Mouse (Mus musculus): ENCODE measurements around the gene Zfp146. TPM values are rescaled to one million over a fixed set of nuclear protein-coding genes. Genes with fewer than 3 reads are reported as not detected.
A peak's percentile ranks its signal among the peaks of the same experiment; 100 is the strongest.
"Not testable (repeated sequence)": the region's sequence is repeated elsewhere in the genome, so short reads cannot be mapped to it uniquely, and the experiment has no call there.

The Zfp146 gene
- 19.9 and 22.9 TPM in 2 replicates for polyA plus RNA-seq (2012; ENCODE audit: insufficient read depth, insufficient read length, missing spikeins)

DNA sequence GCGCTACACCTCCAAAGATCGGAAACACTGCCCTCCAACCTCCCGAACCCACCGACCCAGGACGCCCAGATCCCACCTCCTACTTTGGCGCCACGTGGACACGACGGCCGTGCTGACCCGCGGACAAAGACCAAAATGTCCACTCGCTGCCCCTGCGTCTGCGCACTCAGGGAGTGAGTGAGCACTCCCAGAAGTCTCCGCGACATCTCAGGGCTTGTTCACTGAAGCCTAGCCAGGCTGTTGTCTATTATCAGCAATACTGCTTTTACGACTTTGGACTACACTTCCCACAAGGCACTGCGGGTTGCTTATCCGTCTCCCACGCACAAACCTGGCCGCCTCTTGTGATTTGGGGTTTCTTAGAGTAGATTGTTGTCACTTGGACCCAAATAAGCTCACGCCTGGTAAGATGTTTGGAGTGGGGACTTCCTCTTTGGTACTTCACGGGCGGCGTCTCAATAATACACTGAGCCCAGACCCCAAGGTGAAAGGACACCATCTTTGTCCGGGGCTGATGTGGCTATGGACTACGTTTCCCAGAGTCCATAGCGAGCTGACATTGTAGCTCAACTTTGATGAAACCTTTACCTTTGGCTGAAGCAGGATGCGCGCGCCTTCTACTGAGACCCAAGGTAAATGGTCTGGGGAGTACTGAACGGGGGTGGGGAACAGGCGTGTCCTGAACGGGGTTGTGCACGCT lies at the start of gene Zfp146:
Gene Zfp146 (minus strand): TSS at position 168 of the 700 bp plus-strand sequence.
- peaks cover 5% of the 10 kb centered on the region; the same call in 1 of the 2 replicates for H3K4me1 ChIP-seq (ENCODE audit: control insufficient read depth, insufficient read depth, low read length)
- H3K27ac ChIP-seq (ENCODE audit: insufficient read depth, low read depth, low read length): peak within 1 kb of the TSS; percentile 65
- TF ChIP-seq POLR2A (IDR thresholded peaks at IDR 0.05; ENCODE audit: borderline replicate concordance, low read depth, low read length) (no peak), CTCF (IDR thresholded peaks at IDR 0.05; ENCODE audit: low read depth, low read length) (no peak)
- peak within 1 kb of the TSS; percentile 95 for H3K4me3 ChIP-seq (ENCODE audit: insufficient read depth, low read length)

- TF ChIP-seq CTCF (IDR thresholded peaks at IDR 0.05; ENCODE audit: low read depth, low read length) (no peak), POLR2A (IDR thresholded peaks at IDR 0.05; ENCODE audit: borderline replicate concordance, low read depth, low read length) (no peak)
- H3K27ac ChIP-seq (ENCODE audit: insufficient read depth, low read depth, low read length): no peak overlapping the region
- H3K4me1 ChIP-seq (ENCODE audit: control insufficient read depth, insufficient read depth, low read length): peaks cover 13% of the 10 kb centered on the region
- no peak overlapping the region for H3K4me3 ChIP-seq (ENCODE audit: insufficient read depth, low read length)
Observed at GRCm38 (mm10) chr7:30217277-30217676, 47.7 kb upstream of the Zfp146 start.

DNA sequence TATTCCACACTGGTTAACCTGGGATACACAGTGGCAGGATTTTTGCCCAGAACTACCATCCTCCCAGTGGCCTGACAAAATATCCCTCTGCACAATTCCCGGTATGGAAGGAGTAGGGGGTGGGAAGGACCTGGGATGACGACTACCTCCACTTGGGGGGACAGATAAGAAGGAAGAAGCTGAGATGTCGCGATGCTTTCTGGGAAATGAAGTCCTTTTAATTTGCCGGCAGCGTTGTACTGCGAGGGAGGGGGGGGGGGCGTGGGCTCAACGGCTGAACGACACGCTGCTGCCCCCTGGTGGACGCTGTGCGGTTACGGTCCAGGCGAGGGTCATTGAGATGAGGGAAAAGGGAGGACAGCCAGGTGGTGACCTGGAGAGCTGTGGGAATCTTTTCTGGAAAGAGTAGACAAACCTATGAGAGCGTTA lies 47.2 kb upstream of the Zfp146 start:
- no peak overlapping the region for H3K27ac ChIP-seq (ENCODE audit: insufficient read depth, low read depth, low read length)
- peak overlapping the region; percentile 14; the same call in 1 of the 2 replicates for H3K4me3 ChIP-seq (ENCODE audit: insufficient read depth, low read length)

DNA sequence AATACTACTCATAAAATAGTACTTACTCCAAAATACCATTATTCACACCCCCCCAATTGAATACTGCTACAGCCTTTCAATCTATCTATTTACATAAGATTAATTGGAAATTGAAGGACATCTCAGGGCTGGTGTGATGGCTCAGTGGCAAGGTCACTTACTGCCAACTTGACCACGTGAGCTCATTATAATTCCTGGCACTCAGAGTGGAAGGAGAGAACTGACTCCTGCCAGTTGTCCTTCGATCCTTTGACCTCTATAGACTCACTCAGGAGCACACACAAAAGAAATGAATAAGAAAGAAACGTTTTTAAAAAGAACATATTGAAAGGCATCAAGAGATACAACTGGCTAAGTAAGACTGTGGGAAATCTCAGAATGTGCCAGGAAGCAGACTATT lies 46.3 kb upstream of the Zfp146 start:
- TF ChIP-seq CTCF (IDR thresholded peaks at IDR 0.05; ENCODE audit: low read depth, low read length): no peak
- no peak for TF ChIP-seq POLR2A (IDR thresholded peaks at IDR 0.05; ENCODE audit: borderline replicate concordance, low read depth, low read length)

More for the DNA sequence above, 47.2 kb upstream of the Zfp146 start:
- peaks cover 13% of the 10 kb centered on the region for H3K4me1 ChIP-seq (ENCODE audit: control insufficient read depth, insufficient read depth, low read length)
- peak; percentile 78 for TF ChIP-seq CTCF (IDR thresholded peaks at IDR 0.05; ENCODE audit: low read depth, low read length)
- no peak for TF ChIP-seq POLR2A (IDR thresholded peaks at IDR 0.05; ENCODE audit: borderline replicate concordance, low read depth, low read length)

GRCm38 (mm10) chr7:30213881-30214280 lies 44.3 kb upstream of the Zfp146 start:
- H3K4me1 ChIP-seq (ENCODE audit: control insufficient read depth, insufficient read depth, low read length): peaks cover 3% of the 10 kb centered on the region
- TF ChIP-seq POLR2A (IDR thresholded peaks at IDR 0.05; ENCODE audit: borderline replicate concordance, low read depth, low read length): no peak
- no peak for TF ChIP-seq CTCF (IDR thresholded peaks at IDR 0.05; ENCODE audit: low read depth, low read length)
- H3K27ac ChIP-seq (ENCODE audit: insufficient read depth, low read depth, low read length): no peak overlapping the region
- H3K4me3 ChIP-seq (ENCODE audit: insufficient read depth, low read length): no peak overlapping the region

More for the DNA sequence above, 46.3 kb upstream of the Zfp146 start:
- Histone ChIP-seq H3K4me1 (ENCODE audit: control insufficient read depth, insufficient read depth, low read length) (peaks cover 13% of the 10 kb centered on the region), H3K27ac (ENCODE audit: insufficient read depth, low read depth, low read length) (no peak overlapping the region), H3K4me3 (ENCODE audit: insufficient read depth, low read length) (no peak overlapping the region)

DNA sequence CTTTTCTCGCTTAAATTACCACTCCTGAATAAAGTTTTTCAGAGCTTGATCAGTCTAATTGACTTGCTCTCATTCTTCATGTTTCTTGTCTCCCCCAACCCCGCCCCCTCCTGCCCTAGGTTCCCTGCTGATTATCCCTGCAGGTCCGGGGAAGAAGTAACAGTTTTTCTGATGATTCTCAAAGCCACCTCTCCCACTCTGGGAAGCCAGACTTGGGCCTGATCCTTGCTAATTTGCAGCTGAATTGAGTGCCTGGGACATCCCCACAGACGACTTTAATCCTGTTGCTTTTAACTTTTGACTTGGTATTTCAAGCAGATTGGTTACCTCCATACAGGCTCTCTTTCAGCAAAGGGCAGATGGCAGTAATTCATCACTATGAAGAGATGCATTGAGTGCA lies 41.5 kb upstream of the Zfp146 start:
- Histone ChIP-seq H3K27ac (ENCODE audit: insufficient read depth, low read depth, low read length) (no peak overlapping the region), H3K4me3 (ENCODE audit: insufficient read depth, low read length) (no peak overlapping the region), H3K4me1 (ENCODE audit: control insufficient read depth, insufficient read depth, low read length) (no peaks in the 10 kb centered on the region)
- TF ChIP-seq CTCF (IDR thresholded peaks at IDR 0.05; ENCODE audit: low read depth, low read length) (no peak), POLR2A (IDR thresholded peaks at IDR 0.05; ENCODE audit: borderline replicate concordance, low read depth, low read length) (no peak)

DNA sequence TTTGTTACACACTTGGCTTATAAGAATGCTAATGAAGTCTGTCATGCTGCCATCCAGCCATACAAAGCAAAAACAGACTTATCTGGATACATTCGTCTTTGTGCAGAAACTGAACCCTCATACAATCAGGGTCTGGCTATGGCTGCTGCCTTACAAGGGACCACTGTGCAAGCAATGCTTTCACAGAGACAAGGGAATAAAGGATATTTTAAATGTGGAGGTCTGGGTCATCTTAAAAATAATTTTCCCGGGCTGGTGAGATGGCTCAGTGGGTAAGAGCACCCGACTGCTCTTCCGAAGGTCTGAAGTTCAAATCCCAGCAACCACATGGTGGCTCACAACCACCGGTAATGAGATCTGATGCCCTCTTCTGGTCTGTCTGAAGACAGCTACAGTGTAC lies 36.8 kb upstream of the Zfp146 start:
- not testable (repeated sequence) for H3K4me3 ChIP-seq (ENCODE audit: insufficient read depth, low read length); H3K27ac ChIP-seq (ENCODE audit: insufficient read depth, low read depth, low read length); H3K4me1 ChIP-seq (ENCODE audit: control insufficient read depth, insufficient read depth, low read length)

DNA sequence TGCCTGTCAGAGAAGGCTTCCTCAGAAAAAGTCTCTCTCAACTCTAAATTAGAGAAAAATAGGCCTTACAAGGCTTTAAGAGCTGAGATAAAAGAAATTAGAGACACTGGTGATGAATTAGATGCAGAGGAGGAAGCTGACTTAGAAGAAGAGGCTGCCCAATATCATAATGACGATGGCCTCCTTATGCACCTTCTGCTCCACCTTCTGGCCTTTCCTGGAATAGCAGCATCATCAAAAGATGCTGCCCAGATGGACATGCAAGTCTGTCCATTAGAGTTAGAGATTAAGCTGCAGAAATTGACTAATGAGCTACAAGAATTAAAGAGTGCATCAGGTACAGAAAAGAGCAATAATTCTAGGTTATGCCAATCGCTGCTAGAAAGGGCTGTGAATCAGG lies 35.8 kb upstream of the Zfp146 start:
- H3K4me3 ChIP-seq (ENCODE audit: insufficient read depth, low read length): no peak overlapping the region
- no peaks in the 10 kb centered on the region for H3K4me1 ChIP-seq (ENCODE audit: control insufficient read depth, insufficient read depth, low read length)
- no peak for TF ChIP-seq CTCF (IDR thresholded peaks at IDR 0.05; ENCODE audit: low read depth, low read length)
- no peak for TF ChIP-seq POLR2A (IDR thresholded peaks at IDR 0.05; ENCODE audit: borderline replicate concordance, low read depth, low read length)
- H3K27ac ChIP-seq (ENCODE audit: insufficient read depth, low read depth, low read length): no peak overlapping the region

DNA sequence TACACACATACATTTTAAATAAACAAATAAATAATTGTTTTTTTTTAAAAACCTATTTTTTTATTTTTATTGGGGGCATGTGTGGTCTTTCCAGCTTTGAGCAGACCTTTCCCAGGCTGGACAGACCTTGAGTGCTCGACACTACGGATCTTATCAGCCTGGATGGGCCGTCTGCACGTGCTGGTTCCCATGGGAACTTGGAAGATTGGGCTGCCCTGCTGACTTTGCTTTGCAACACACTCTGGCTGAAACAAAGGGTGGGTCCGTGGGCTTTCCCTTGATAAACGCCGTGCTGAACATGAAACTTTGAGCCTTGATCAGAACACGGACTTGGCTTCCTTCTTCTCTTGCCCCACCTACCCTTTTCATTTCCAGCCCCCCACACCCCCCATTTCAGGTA lies 34.8 kb upstream of the Zfp146 start:
- no peaks in the 10 kb centered on the region for H3K4me1 ChIP-seq (ENCODE audit: control insufficient read depth, insufficient read depth, low read length)
- no peak overlapping the region for H3K4me3 ChIP-seq (ENCODE audit: insufficient read depth, low read length)
- no peak overlapping the region for H3K27ac ChIP-seq (ENCODE audit: insufficient read depth, low read depth, low read length)
- no peak for TF ChIP-seq POLR2A (IDR thresholded peaks at IDR 0.05; ENCODE audit: borderline replicate concordance, low read depth, low read length)

GRCm38 (mm10) chr7:30202895-30203690 lies 33.5 kb upstream of the Zfp146 start:
- H3K27ac ChIP-seq (ENCODE audit: insufficient read depth, low read depth, low read length): no peak overlapping the region
- no peak for TF ChIP-seq POLR2A (IDR thresholded peaks at IDR 0.05; ENCODE audit: borderline replicate concordance, low read depth, low read length)

GRCm38 (mm10) chr7:30200661-30201060 lies 31.1 kb upstream of the Zfp146 start:
- H3K27ac ChIP-seq (ENCODE audit: insufficient read depth, low read depth, low read length); H3K4me3 ChIP-seq (ENCODE audit: insufficient read depth, low read length): not testable (repeated sequence)
- H3K4me1 ChIP-seq (ENCODE audit: control insufficient read depth, insufficient read depth, low read length): peaks cover 11% of the 10 kb centered on the region

More at GRCm38 (mm10) chr7:30202895-30203690, 33.5 kb upstream of the Zfp146 start:
- Histone ChIP-seq H3K4me3 (ENCODE audit: insufficient read depth, low read length) (no peak overlapping the region), H3K4me1 (ENCODE audit: control insufficient read depth, insufficient read depth, low read length) (no peaks in the 10 kb centered on the region; the same call in 1 of the 2 replicates)

Measured in bone marrow macrophage, adult 2 months (primary cell).